Mouse (Mus musculus) heart, adult 11 months (tissue): ENCODE results near the gene Prpf8.

ENCODE experiments used
- DNase-seq: peaks from one replicate; pipeline ENCODE4 v3.0.0; 2022

The Prpf8 gene

GRCm38 (mm10) chr11:75509741-75510626 is 23.4 kb downstream of the Prpf8 start, which contains the start of gene Rilp:
TSS of gene Rilp (plus strand) at chr11:75510094.
- peak; percentile 99 for DNase-seq

DNA sequence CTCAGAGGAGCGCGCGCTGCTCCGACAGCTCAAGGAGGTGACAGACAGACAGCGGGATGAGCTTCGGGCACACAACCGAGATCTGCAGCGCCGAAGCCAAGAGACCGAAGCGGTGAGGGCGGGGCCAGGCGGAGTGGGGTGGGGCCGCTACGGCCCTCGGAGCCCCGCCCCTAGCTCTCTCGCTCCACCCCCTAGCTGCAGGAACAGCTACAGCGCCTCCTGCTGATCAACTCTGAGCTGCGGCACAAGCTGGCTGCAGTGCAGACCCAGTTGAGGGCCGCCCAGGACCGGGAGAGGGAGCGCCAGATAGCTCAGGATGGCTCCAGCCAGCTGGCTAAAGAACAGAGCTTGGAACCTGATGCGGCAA is 24.0 kb downstream of the Prpf8 start:
- DNase-seq: peak; percentile 99

- peak; percentile 96 for DNase-seq
Measured at GRCm38 (mm10) chr11:75511213-75511612, 24.6 kb downstream of the Prpf8 start.

- peak; percentile 93 for DNase-seq
Measured at GRCm38 (mm10) chr11:75512301-75513018, 25.8 kb downstream of the Prpf8 start.

DNA sequence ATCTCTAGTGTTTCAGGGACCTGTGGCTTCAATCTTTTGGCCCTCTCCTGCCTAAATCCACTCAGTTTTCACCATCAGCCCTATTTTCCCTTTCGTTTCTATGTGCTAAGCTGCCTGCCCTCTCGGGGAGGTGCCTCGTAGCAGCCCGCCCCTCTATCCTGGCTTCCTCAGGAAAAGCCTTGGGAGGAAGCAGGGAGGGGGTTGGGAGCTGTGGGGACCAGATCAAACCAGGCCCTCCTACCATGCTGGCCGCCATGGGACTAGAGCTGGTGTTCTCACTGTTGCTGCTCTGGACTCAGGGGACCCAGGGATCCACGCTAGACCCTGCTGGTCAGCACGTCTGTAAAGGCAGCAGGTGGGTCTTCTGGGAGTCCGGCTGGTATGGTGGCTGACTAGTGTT is 26.7 kb downstream of the Prpf8 start, which contains the start of gene Scarf1:
TSS of gene Scarf1 (plus strand) at position 205 of the 400 bp plus-strand sequence.
- peak; percentile 99 for DNase-seq

DNA sequence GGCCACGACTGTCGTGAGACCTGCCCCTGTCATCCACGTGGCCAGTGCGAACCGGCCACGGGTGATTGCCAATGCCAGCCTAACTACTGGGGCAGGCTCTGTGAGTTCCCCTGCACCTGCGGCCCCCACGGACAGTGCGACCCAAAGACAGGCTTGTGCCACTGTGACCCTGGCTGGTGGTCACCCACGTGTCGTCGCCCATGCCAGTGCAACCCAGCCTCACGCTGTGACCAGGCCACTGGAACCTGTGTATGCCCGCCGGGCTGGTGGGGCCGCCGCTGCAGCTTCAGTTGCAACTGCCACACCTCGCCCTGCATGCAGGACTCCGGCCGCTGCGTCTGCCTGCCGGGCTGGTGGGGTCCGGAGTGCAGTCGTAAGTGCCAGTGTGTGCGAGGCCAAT is 28.6 kb downstream of the Prpf8 start:
- DNase-seq: peak; percentile 92

- DNase-seq: no peak
Measured at GRCm38 (mm10) chr11:75519834-75520633, 33.4 kb downstream of the Prpf8 start.

DNA sequence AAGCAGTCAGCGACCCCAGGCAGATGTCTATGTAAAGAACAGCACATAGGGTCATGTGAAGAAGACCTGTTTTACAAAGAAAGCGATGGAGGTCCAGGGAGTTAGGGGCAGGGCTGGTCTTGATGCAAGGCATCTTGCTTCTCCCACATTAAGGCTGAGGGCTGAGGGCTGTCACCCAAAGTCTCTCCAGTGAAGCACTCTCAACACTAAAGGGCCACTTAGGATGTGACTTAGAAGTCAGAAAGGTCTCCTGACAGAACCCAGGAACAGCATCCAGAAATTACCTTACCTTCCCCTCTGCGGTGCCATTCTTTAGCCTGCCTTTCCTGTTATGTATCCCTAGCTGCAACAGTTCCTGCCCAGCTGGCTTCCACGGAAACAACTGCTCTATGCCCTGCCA is 35.0 kb downstream of the Prpf8 start:
- DNase-seq: no peak

- DNase-seq: no peak
Measured at GRCm38 (mm10) chr11:75522793-75523192, 36.2 kb downstream of the Prpf8 start.

- DNase-seq: peak; percentile 90
Measured at GRCm38 (mm10) chr11:75525531-75526125, 39.0 kb downstream of the Prpf8 start.

DNA sequence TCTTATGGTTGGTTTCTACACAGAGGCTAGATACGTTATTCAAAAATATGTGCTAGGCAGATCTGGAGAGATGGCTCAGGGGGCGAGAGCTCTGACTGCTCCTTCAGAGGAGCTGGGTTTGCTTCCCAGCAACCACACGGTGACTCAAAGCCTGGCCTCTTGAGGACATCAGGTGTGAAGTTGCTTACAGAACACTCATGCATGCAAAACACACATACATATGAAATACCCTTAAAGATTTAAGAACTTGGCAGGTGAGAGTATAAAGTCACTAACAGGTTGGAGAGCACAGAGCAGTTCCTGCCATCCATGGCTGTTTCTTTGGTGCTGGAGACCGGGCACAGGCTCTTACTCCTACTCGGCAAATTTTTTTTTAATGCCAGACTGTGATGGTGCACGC is 40.3 kb downstream of the Prpf8 start:
- DNase-seq: no peak

- peak; percentile 88 for DNase-seq
Measured at GRCm38 (mm10) chr11:75529771-75530170, 43.2 kb downstream of the Prpf8 start.

GRCm38 (mm10) chr11:75530325-75530724 is 43.7 kb downstream of the Prpf8 start:
- DNase-seq: peak; percentile 98

GRCm38 (mm10) chr11:75530845-75531373 is 44.3 kb downstream of the Prpf8 start:
- no peak for DNase-seq

- peak; percentile 100 for DNase-seq
Measured at GRCm38 (mm10) chr11:75531469-75532242, 45.0 kb downstream of the Prpf8 start, which contains the start of gene Slc43a2. TSS of gene Slc43a2 (plus strand) at chr11:75531694.

DNA sequence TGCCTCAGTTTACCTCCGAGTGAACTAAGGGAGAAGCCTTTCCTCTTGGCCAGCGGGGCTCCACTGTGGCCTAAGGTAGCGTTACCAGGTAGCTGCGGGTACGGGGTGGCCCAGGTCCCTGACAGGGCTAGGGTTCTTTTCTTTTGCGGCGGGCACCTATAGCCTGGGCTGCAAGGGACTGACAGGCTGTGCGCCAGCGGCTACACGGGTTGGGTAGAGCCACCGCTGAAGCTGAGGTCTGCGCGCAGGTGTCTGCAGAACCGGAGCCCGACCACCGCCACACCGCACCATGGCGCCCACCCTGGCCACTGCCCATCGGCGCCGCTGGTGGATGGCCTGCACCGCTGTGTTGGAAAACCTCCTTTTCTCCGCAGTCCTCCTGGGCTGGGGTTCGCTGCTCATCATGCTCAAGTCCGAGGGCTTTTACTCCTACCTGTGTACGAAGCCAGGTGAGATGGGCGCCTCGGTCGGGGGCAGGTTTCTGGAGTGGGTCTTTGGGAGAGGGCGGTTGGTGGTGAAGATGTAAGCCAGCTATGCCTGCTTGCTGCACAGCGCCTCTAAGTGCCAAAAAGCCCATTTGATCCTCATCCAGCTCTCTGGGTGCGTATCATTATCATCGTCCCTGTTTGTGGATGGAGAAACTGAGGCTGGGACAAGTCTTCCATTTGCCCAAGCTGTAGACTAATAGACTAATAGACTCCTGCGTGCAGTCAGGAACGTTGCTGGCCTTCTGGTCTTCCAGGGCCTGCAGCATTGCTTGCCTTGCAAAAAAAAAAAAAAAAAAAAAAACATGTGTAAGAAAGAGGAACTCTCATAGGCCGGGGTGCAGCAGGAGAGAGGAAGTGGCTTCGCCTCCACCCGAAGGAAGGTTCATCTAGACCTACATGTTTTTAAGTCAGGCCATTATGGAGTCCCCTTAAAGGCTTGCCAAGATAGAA is 46.0 kb downstream of the Prpf8 start:
- peak; percentile 96 for DNase-seq

- DNase-seq: peak; percentile 92
Measured at GRCm38 (mm10) chr11:75533314-75534015, 46.8 kb downstream of the Prpf8 start.

- peak; percentile 93 for DNase-seq
Measured at GRCm38 (mm10) chr11:75534286-75535033, 47.8 kb downstream of the Prpf8 start.
